Mouse (Mus musculus) embryonic facial prominence, embryonic 14.5 days (tissue): ENCODE data around the gene Gtf3c4. TPM values are rescaled to one million over a fixed set of nuclear protein-coding genes. Genes with fewer than 3 reads are reported as not detected.

Source experiments
- ATAC-seq: fragments of 200-750 bp; cut with Nextera tagmentation; 2 replicates; pipeline ENCODE4 v1.8.0; 2017; ENCODE audit warnings: low read depth, moderate number of reproducible peaks, moderate TSS enrichment
- DNase-seq: peaks from one replicate; pipeline ENCODE4 v3.0.0-alpha.2; 2015; ENCODE audit warnings: low spot score
- H3K27ac ChIP-seq: fragments of 300-500 bp; sonication (generic); replicated peaks from 2 replicates; pipeline ENCODE4 v1.5.1; 2014; ENCODE audit warnings: low read depth, mild to moderate bottlenecking, low read length, moderate library complexity
- H3K27me3 ChIP-seq: fragments of 300-500 bp; sonication (generic); replicated peaks from 2 replicates; pipeline ENCODE4 v1.6.1; 2014; ENCODE audit warnings: low read length; ENCODE audit not compliant: control insufficient read depth, insufficient read depth
- H3K36me3 ChIP-seq: fragments of 300-500 bp; sonication (generic); 2 replicates; pipeline ENCODE4 v1.6.1; 2014; ENCODE audit warnings: low read length, mixed read lengths; ENCODE audit not compliant: control insufficient read depth, insufficient read depth
- H3K4me1 ChIP-seq: fragments of 300-500 bp; sonication (generic); 2 replicates; pipeline ENCODE4 v1.6.1; 2014; ENCODE audit warnings: antibody characterized with exemption, low read length; ENCODE audit not compliant: control insufficient read depth, insufficient read depth
- H3K4me2 ChIP-seq: fragments of 300-500 bp; sonication (generic); 2 replicates; pipeline ENCODE4 v1.6.1; 2014; ENCODE audit warnings: low read depth, mild to moderate bottlenecking, low read length, moderate library complexity, mixed read lengths
- H3K4me3 ChIP-seq: fragments of 300-500 bp; sonication (generic); 2 replicates; pipeline ENCODE4 v1.5.1; 2014; ENCODE audit warnings: low read depth, mild to moderate bottlenecking, low read length
- H3K9ac ChIP-seq: fragments of 300-500 bp; sonication (generic); 2 replicates; pipeline ENCODE4 v1.6.1; 2014; ENCODE audit warnings: low read depth, mild to moderate bottlenecking, low read length, moderate library complexity, mixed read lengths
- H3K9me3 ChIP-seq: fragments of 300-500 bp; sonication (generic); 2 replicates; pipeline ENCODE4 v1.6.1; 2016; ENCODE audit warnings: low read length; ENCODE audit not compliant: control insufficient read depth
- WGBS: fragments of 180-500 bp; shearing (Covaris S2); extraction: QIAGEN DNeasy Blood & Tissue Kit; methylation state at CpG from one replicate; pipeline ENCODE4 v1.1.7; 2014; 5-methylcytosine and 5-hydroxymethylcytosine counted together
- polyA plus RNA-seq: library from polyadenylated mRNA; unstranded; fragments of >200 nt; fragmentation: Nextera tagmentation; extraction: Ambion mirVana; gene quantifications from 2 replicates; pipeline ENCODE4 v1.2.1, GENCODE M21; 2014

Gtf3c4 gene
- polyA plus RNA-seq, 1 experiment from 2014 or later, result 20.5 TPM

- Histone ChIP-seq H3K27ac (no peak overlapping the region), H3K4me2 (no peak overlapping the region), H3K4me1 (peaks cover 4% of the 10 kb centered on the region; the same call in 1 of the 2 replicates), H3K27me3 (no peaks in the 10 kb centered on the region), H3K9me3 (no peaks in the 10 kb centered on the region), H3K4me3 (no peak overlapping the region), H3K9ac (no peak overlapping the region), H3K36me3 (no peaks in the 10 kb centered on the region)
- WGBS, result 66% methylated on average over 8 of the region's 8 CpGs
- ATAC-seq (no peak), DNase-seq (no peak)
Observed at GRCm38 (mm10) chr2:28796298-28796697, 43.9 kb downstream of the Gtf3c4 start.

- ATAC-seq (no peak), DNase-seq (no peak)
- Histone ChIP-seq H3K27ac (no peak overlapping the region), H3K27me3 (no peaks in the 10 kb centered on the region), H3K4me1 (peaks cover 4% of the 10 kb centered on the region; the same call in 1 of the 2 replicates), H3K9me3 (no peaks in the 10 kb centered on the region), H3K36me3 (no peaks in the 10 kb centered on the region), H3K9ac (no peak overlapping the region), H3K4me3 (no peak overlapping the region), H3K4me2 (no peak overlapping the region)
- WGBS, result 74% methylated on average over 5 of the region's 5 CpGs
Observed at GRCm38 (mm10) chr2:28794623-28795022, 45.5 kb downstream of the Gtf3c4 start.

- Histone ChIP-seq H3K9ac (peak overlapping the region; percentile 42; the same call in 1 of the 2 replicates), H3K4me3 (peak overlapping the region; percentile 12), H3K4me1 (peaks cover 4% of the 10 kb centered on the region; the same call in 1 of the 2 replicates), H3K36me3 (no peaks in the 10 kb centered on the region), H3K27me3 (no peaks in the 10 kb centered on the region), H3K9me3 (no peaks in the 10 kb centered on the region), H3K4me2 (peak overlapping the region; percentile 47), H3K27ac (no peak overlapping the region)
- WGBS, result 25% methylated on average over 5 of the region's 6 CpGs
- ATAC-seq (peak; percentile 88), DNase-seq (peak; percentile 96)
Observed at GRCm38 (mm10) chr2:28792931-28793610, 47.1 kb downstream of the Gtf3c4 start.

- no peak for DNase-seq
- H3K4me2 ChIP-seq, result no peak overlapping the region
- no peaks in the 10 kb centered on the region for H3K27me3 ChIP-seq
- H3K4me1 ChIP-seq, result no peaks in the 10 kb centered on the region
- no peak for ATAC-seq
- no peaks in the 10 kb centered on the region for H3K36me3 ChIP-seq
- 78% methylated on average over 5 of the region's 6 CpGs for WGBS
- no peaks in the 10 kb centered on the region for H3K9me3 ChIP-seq
- H3K27ac ChIP-seq, result no peak overlapping the region
- no peak overlapping the region for H3K4me3 ChIP-seq
- H3K9ac ChIP-seq, result no peak overlapping the region
Observed at GRCm38 (mm10) chr2:28787067-28787619, 53.0 kb downstream of the Gtf3c4 start.

GRCm38 (mm10) chr2:28786355-28787066 is 53.6 kb downstream of the Gtf3c4 start:
- H3K9ac ChIP-seq, result no peak overlapping the region
- no peaks in the 10 kb centered on the region for H3K9me3 ChIP-seq
- H3K4me1 ChIP-seq, result no peaks in the 10 kb centered on the region
- no peaks in the 10 kb centered on the region for H3K27me3 ChIP-seq
- 76% methylated on average over 16 of the region's 16 CpGs for WGBS
- ATAC-seq (no peak), DNase-seq (no peak)
- H3K36me3 ChIP-seq, result no peaks in the 10 kb centered on the region
- no peak overlapping the region for H3K4me3 ChIP-seq
- H3K27ac ChIP-seq, result no peak overlapping the region
- no peak overlapping the region for H3K4me2 ChIP-seq

GRCm38 (mm10) chr2:28781310-28781709 is 58.9 kb downstream of the Gtf3c4 start:
- ATAC-seq (no peak), DNase-seq (no peak)
- Histone ChIP-seq H3K27ac (no peak overlapping the region), H3K4me1 (no peaks in the 10 kb centered on the region), H3K9me3 (no peaks in the 10 kb centered on the region), H3K4me3 (no peak overlapping the region), H3K36me3 (no peaks in the 10 kb centered on the region), H3K9ac (no peak overlapping the region), H3K4me2 (no peak overlapping the region), H3K27me3 (no peaks in the 10 kb centered on the region)
- WGBS, result 89% methylated on average over 4 of the region's 4 CpGs

GRCm38 (mm10) chr2:28780001-28780782 is 60.0 kb downstream of the Gtf3c4 start:
- no peak overlapping the region for H3K4me2 ChIP-seq
- H3K27me3 ChIP-seq, result no peaks in the 10 kb centered on the region
- 48% methylated on average over 16 of the region's 16 CpGs for WGBS
- H3K4me1 ChIP-seq, result no peaks in the 10 kb centered on the region
- H3K9ac ChIP-seq, result no peak overlapping the region
- no peak for ATAC-seq
- no peak overlapping the region for H3K4me3 ChIP-seq
- H3K36me3 ChIP-seq, result no peaks in the 10 kb centered on the region
- H3K9me3 ChIP-seq, result no peaks in the 10 kb centered on the region
- H3K27ac ChIP-seq, result no peak overlapping the region
- DNase-seq, result no peak

GRCm38 (mm10) chr2:28776728-28777127 is 63.4 kb downstream of the Gtf3c4 start:
- 55% methylated on average over 2 of the region's 2 CpGs for WGBS
- no peaks in the 10 kb centered on the region for H3K27me3 ChIP-seq
- H3K9me3 ChIP-seq, result no peaks in the 10 kb centered on the region
- no peak overlapping the region for H3K4me2 ChIP-seq
- H3K36me3 ChIP-seq, result no peaks in the 10 kb centered on the region
- no peak overlapping the region for H3K9ac ChIP-seq
- H3K27ac ChIP-seq, result no peak overlapping the region
- H3K4me1 ChIP-seq, result no peaks in the 10 kb centered on the region
- DNase-seq (no peak), ATAC-seq (no peak)
- no peak overlapping the region for H3K4me3 ChIP-seq
